12 mouse cellular contexts compared by ENCODE assay signal in genomic region chr17:24021375-24022199, GRCm38 (mm10). TPM values are rescaled to one million over a fixed set of nuclear protein-coding genes. Genes with fewer than 3 reads are reported as not detected.
DNase-seq lines count a peak whose midpoint lies in the region; ATAC-seq and TF ChIP-seq lines count a peak whose summit lies in the region.
"Had no signal": no experiment of that assay in that cellular context is flagged by ENCODE, and none has a peak within 500 bp of the region (broad histone marks: within the 10 kb centered on the region; RNA-seq: fewer than 3 reads in every experiment).

No protein-coding gene starts in this region.

- intact Hi-C loops in gastrocnemius, adult 2 months (cut with DNase I) = no loop called here

- H3K4me3 ChIP-seq in gastrocnemius, adult 2 months = no peak overlapping the region
- H3K4me3 ChIP-seq in heart, embryonic 13.5 days = no peak overlapping the region
- H3K4me3 ChIP-seq: forebrain, embryonic 13.5 days had no signal

- H3K4me2 ChIP-seq in heart, embryonic 13.5 days = no peak overlapping the region
- H3K4me2 ChIP-seq: forebrain, embryonic 13.5 days had no signal

- TF ChIP-seq CTCF in gastrocnemius, adult 2 months (IDR thresholded peaks at IDR 0.05) = no peak

- H3K27ac ChIP-seq in gastrocnemius, adult 2 months = no peak overlapping the region
- H3K27ac ChIP-seq in heart, embryonic 13.5 days (replicated peaks) = 0 out of 2 replicates have a peak overlapping the region, but pooled peaks have one; percentile 28
- H3K27ac ChIP-seq: forebrain, embryonic 13.5 days had no signal

- H3K9ac ChIP-seq in heart, embryonic 13.5 days = no peak overlapping the region
- H3K9ac ChIP-seq: forebrain, embryonic 13.5 days had no signal

- no peaks in the 10 kb centered on the region for H3K9me3 ChIP-seq in heart, embryonic 13.5 days
- H3K9me3 ChIP-seq: forebrain, embryonic 13.5 days had no signal

- 55% methylated on average over 5 of the region's 5 CpGs for WGBS in heart, embryonic 13.5 days

- ATAC-seq in heart, embryonic 13.5 days (ENCODE audit: extremely low read depth, insufficient number of reproducible peaks, low FRiP score, low TSS enrichment) = no peak; the same call in none of the 2 replicates
- ATAC-seq: forebrain, embryonic 13.5 days had no signal

- H3K4me1 ChIP-seq in heart, embryonic 13.5 days = peaks cover 11% of the 10 kb centered on the region
- H3K4me1 ChIP-seq: forebrain, embryonic 13.5 days had no signal

- DNase-seq in gastrocnemius, adult 2 months = peak; percentile 51
- no peak for DNase-seq in gastrocnemius, adult 8-10 months (ENCODE audit: low spot score in 2 of 2)
- DNase-seq in MN1 (ENCODE audit: low spot score) = peak; percentile 13
- DNase-seq in lung, postnatal 4 days = peak; percentile 25 to 52
- no peak for DNase-seq in left cerebral cortex, adult 8-10 months (ENCODE audit: low spot score in 2 of 2)
- no peak for DNase-seq in frontal cortex, adult 2 months (ENCODE audit: extremely low spot score in 1 of 2, low spot score in 1 of 2)
- no peak for DNase-seq in right cerebral cortex, postnatal 25 days
- DNase-seq: kidney, adult 18-20 months; left cerebral cortex, postnatal 4 days had no signal

- H3K27me3 ChIP-seq in heart, embryonic 13.5 days (replicated peaks) = no peaks in the 10 kb centered on the region
- H3K27me3 ChIP-seq: forebrain, embryonic 13.5 days had no signal

- H3K36me3 ChIP-seq in heart, embryonic 13.5 days = no peaks in the 10 kb centered on the region

RNA-seq across cellular contexts. Expression of gene Prss27, which starts 16.4 kb away (rescaled TPM):
- total RNA-seq in gastrocnemius, adult 2 months (2021) = not detected
- total RNA-seq in gastrocnemius, adult 8-10 months (2022) = not detected
- polyA plus RNA-seq in heart, embryonic 13.5 days (2015; fragmentation: Nextera tagmentation; extraction: Ambion mirVana) = 0.34 and 0.35 TPM in 2 replicates
- not detected for total RNA-seq in left cerebral cortex, adult 8-10 months (2022)
- polyA plus RNA-seq in frontal cortex, adult 2 months (2012; rRNA removed) = not detected in 2 replicates
- total RNA-seq: left cerebral cortex, postnatal 4 days had no signal
- polyA plus RNA-seq: testis, adult 2 months had no signal

RNA-seq across cellular contexts. Expression of gene Prss22, which starts 23.7 kb away (rescaled TPM):
- not detected for total RNA-seq in gastrocnemius, adult 2 months (2021)
- not detected for total RNA-seq in gastrocnemius, adult 8-10 months (2022)
- polyA plus RNA-seq in heart, embryonic 13.5 days (2015; fragmentation: Nextera tagmentation; extraction: Ambion mirVana) = 0.15 TPM in 1 of 2 replicates, not detected in the other
- total RNA-seq in left cerebral cortex, adult 8-10 months (2022) = 1 to 10 TPM in 3 of 4 experiments, under 1 TPM in 1; 0.94 to 1.7 (median 1.1) TPM
- polyA plus RNA-seq in frontal cortex, adult 2 months (2012; rRNA removed) = 1.4 and 1.8 TPM in 2 replicates
- total RNA-seq: left cerebral cortex, postnatal 4 days had no signal
- polyA plus RNA-seq: forebrain, embryonic 13.5 days; testis, adult 2 months had no signal

RNA-seq across cellular contexts. Expression of gene Prss30, which starts 41.2 kb away (rescaled TPM):
- not detected for total RNA-seq in gastrocnemius, adult 2 months (2021)
- not detected for total RNA-seq in gastrocnemius, adult 8-10 months (2022)
- 0.10 TPM in 1 of 2 replicates, not detected in the other for polyA plus RNA-seq in heart, embryonic 13.5 days (2015; fragmentation: Nextera tagmentation; extraction: Ambion mirVana)
- total RNA-seq in left cerebral cortex, adult 8-10 months (2022) = under 1 TPM; 0.25 to 0.96 (median 0.68) TPM
- polyA plus RNA-seq in frontal cortex, adult 2 months (2012; rRNA removed) = 1.0 and 4.4 TPM in 2 replicates
- polyA plus RNA-seq: forebrain, embryonic 13.5 days; testis, adult 2 months had no signal

RNA-seq across cellular contexts. Expression of gene Kctd5, which starts 51.7 kb away (rescaled TPM):
- total RNA-seq in gastrocnemius, adult 2 months (2021) = 10 to 100 TPM in 1 of 2 experiments, 1 to 10 TPM in 1; 6.9 to 10.4 TPM
- 1 to 10 TPM; 5.8 to 8.0 (median 6.1) TPM for total RNA-seq in gastrocnemius, adult 8-10 months (2022)
- polyA plus RNA-seq in heart, embryonic 13.5 days (2015; fragmentation: Nextera tagmentation; extraction: Ambion mirVana) = 39.9 and 40.8 TPM in 2 replicates
- 10 to 100 TPM; 20.9 to 23.2 (median 21.9) TPM for total RNA-seq in left cerebral cortex, adult 8-10 months (2022)
- 29.0 and 29.8 TPM in 2 replicates for polyA plus RNA-seq in frontal cortex, adult 2 months (2012; rRNA removed)

Comparison
In these comparisons a context has a peak if more than half of its experiments do, and no peak if none do; other contexts are left out.
1. DNase-seq: peak in gastrocnemius, adult 2 months (single experiment), MN1 (single experiment) and lung, postnatal 4 days (2 of 2); none in gastrocnemius, adult 8-10 months (0 of 2), left cerebral cortex, adult 8-10 months (0 of 2), frontal cortex, adult 2 months (0 of 2) and right cerebral cortex, postnatal 25 days (single experiment).